Mouse (Mus musculus) right cerebral cortex, postnatal 4 days (tissue): ENCODE results near the gene Rassf3.

Experiments used
- DNase-seq: peaks from one replicate; pipeline ENCODE4 v3.0.0-alpha.2; 2022

Rassf3 gene

GRCm38 (mm10) chr10:121428011-121428711 is 48.0 kb downstream of the Rassf3 start:
- DNase-seq: no peak

GRCm38 (mm10) chr10:121427136-121427535 is 49.0 kb downstream of the Rassf3 start:
- peak; percentile 42 for DNase-seq

GRCm38 (mm10) chr10:121426458-121427070 is 49.6 kb downstream of the Rassf3 start:
- DNase-seq: no peak

GRCm38 (mm10) chr10:121425506-121426025 is 50.6 kb downstream of the Rassf3 start:
- no peak for DNase-seq

- DNase-seq: no peak
Measured at GRCm38 (mm10) chr10:121425079-121425478, 51.1 kb downstream of the Rassf3 start.

GRCm38 (mm10) chr10:121424455-121424854 is 51.7 kb downstream of the Rassf3 start:
- no peak for DNase-seq

GRCm38 (mm10) chr10:121423541-121424349 is 52.4 kb downstream of the Rassf3 start:
- DNase-seq: no peak

- no peak for DNase-seq
Measured at GRCm38 (mm10) chr10:121422294-121422693, 53.9 kb downstream of the Rassf3 start.

GRCm38 (mm10) chr10:121421657-121422290 is 54.4 kb downstream of the Rassf3 start:
- DNase-seq: no peak

- no peak for DNase-seq
Measured at GRCm38 (mm10) chr10:121421023-121421422, 55.1 kb downstream of the Rassf3 start.

GRCm38 (mm10) chr10:121419640-121420470 is 56.3 kb downstream of the Rassf3 start:
- DNase-seq: no peak

GRCm38 (mm10) chr10:121418835-121419234 is 57.3 kb downstream of the Rassf3 start:
- DNase-seq: no peak

GRCm38 (mm10) chr10:121414127-121414526 is 62.0 kb downstream of the Rassf3 start:
- DNase-seq: no peak

GRCm38 (mm10) chr10:121412824-121413223 is 63.3 kb downstream of the Rassf3 start:
- DNase-seq: no peak

- no peak for DNase-seq
Measured at GRCm38 (mm10) chr10:121411721-121412455, 64.3 kb downstream of the Rassf3 start.

- DNase-seq: peak; percentile 29
Measured at GRCm38 (mm10) chr10:121409717-121410116, 66.4 kb downstream of the Rassf3 start.

GRCm38 (mm10) chr10:121403946-121404345 is 72.2 kb downstream of the Rassf3 start:
- DNase-seq: no peak

GRCm38 (mm10) chr10:121403104-121403503 is 73.0 kb downstream of the Rassf3 start:
- no peak for DNase-seq

GRCm38 (mm10) chr10:121401005-121401404 is 75.1 kb downstream of the Rassf3 start:
- DNase-seq: no peak

- no peak for DNase-seq
Measured at GRCm38 (mm10) chr10:121398599-121398998, 77.5 kb downstream of the Rassf3 start.

- no peak for DNase-seq
Measured at GRCm38 (mm10) chr10:121395542-121396176, 80.5 kb downstream of the Rassf3 start.
